Mouse (Mus musculus): Measurements from ENCODE around the gene Ppp2r5e.

- TF ChIP-seq TAL1 (IDR thresholded peaks at IDR 0.05; ENCODE audit: low read length) (no peak), GATA1 (IDR thresholded peaks at IDR 0.05; ENCODE audit: low read length) (no peak)
Measured at GRCm38 (mm10) chr12:75548999-75549398, 47.0 kb downstream of the Ppp2r5e start.

All from erythroblast, embryonic 14.5 days (primary cell).